Mouse (Mus musculus) thymus, postnatal 4 days (tissue): ENCODE results near the gene Zfp428.

Experiments used
- DNase-seq: peaks from one replicate; pipeline ENCODE4 v3.0.0; 2021

Gene Zfp428

DNA sequence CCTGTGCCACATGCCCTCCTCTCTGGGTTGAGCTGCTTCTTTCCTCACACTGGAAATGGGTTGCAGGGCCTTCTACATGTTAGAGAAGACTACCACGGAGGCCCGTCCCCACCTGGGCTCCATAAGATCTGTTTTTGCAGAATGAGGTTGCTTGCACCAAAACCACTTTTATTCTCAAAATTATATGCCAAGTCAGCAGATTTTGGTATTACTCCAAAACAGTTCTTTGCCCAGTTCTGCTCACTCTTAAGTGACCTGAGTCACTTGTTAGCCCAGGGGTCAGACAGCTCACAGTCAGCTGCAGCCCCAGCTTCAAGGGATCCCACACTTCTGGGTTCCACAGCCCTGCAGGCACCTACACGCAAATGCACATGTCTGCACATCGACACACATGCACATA, 54.6 kb downstream of the Zfp428 start:
- no peak for DNase-seq

GRCm38 (mm10) chr7:24563191-24563836, 56.5 kb downstream of the Zfp428 start:
- DNase-seq: no peak

- no peak for DNase-seq
Measured at GRCm38 (mm10) chr7:24563837-24564206, 57.0 kb downstream of the Zfp428 start.

- peak; percentile 92 for DNase-seq
Measured at GRCm38 (mm10) chr7:24564607-24565265, 57.9 kb downstream of the Zfp428 start.
